Mouse (Mus musculus) testis, adult 2 months (tissue): Measurements from ENCODE around the gene Smpd2.

Experiments
- CTCF ChIP-seq: fragments of 200-500 bp; IDR thresholded peaks from 2 replicates; pipeline ENCODE4 v1.5.1; 2012; ENCODE audit warnings: low read depth, mild to moderate bottlenecking, inconsistent platforms, low read length, moderate library complexity; ENCODE audit not compliant: control insufficient read depth, insufficient read depth, insufficient replicate concordance
- POLR2A ChIP-seq: fragments of 200-500 bp; IDR thresholded peaks from 2 replicates; pipeline ENCODE4 v1.6.1; 2012; ENCODE audit warnings: low read depth, mild to moderate bottlenecking, inconsistent platforms, low read length, moderate library complexity; ENCODE audit not compliant: control insufficient read depth

- TF ChIP-seq POLR2A (no peak), CTCF (no peak)
Observed at GRCm38 (mm10) chr10:41464401-41464955, 25.7 kb downstream of the Smpd2 start.
